Mouse (Mus musculus): Measurements from ENCODE around the gene Cd3eap. TPM values are rescaled to one million over a fixed set of nuclear protein-coding genes. Genes with fewer than 3 reads are reported as not detected.

Cd3eap gene
- polyA plus RNA-seq, 1 experiment from 2014 or later = 25.1 TPM

GRCm38 (mm10) chr7:19359892-19360641, 784 bp upstream of the Cd3eap start:
- under 1% methylated on average over 45 of the region's 45 CpGs for WGBS
- H3K9ac ChIP-seq = peak overlapping the region; percentile 60; the same call in 1 of the 2 replicates
- peaks cover 5% of the 10 kb centered on the region; the same call in 1 of the 2 replicates for H3K27me3 ChIP-seq (replicated peaks)
- H3K9me3 ChIP-seq = no peaks in the 10 kb centered on the region
- H3K27ac ChIP-seq = peak overlapping the region; percentile 67
- H3K4me3 ChIP-seq = peak overlapping the region; percentile 74
- H3K4me1 ChIP-seq = peaks cover 34% of the 10 kb centered on the region
- peaks cover 8% of the 10 kb centered on the region; the same call in 1 of the 2 replicates for H3K36me3 ChIP-seq (replicated peaks)
- peak overlapping the region; percentile 96 for H3K4me2 ChIP-seq
- peak; percentile 79 for ATAC-seq (replicated peaks)

- Histone ChIP-seq H3K36me3 (replicated peaks) (peaks cover 11% of the 10 kb centered on the region; the same call in 1 of the 2 replicates), H3K4me1 (peaks cover 34% of the 10 kb centered on the region), H3K9me3 (no peaks in the 10 kb centered on the region), H3K27me3 (replicated peaks) (peaks cover 5% of the 10 kb centered on the region; the same call in 1 of the 2 replicates), H3K9ac (peak overlapping the region; percentile 60), H3K27ac (no peak overlapping the region), H3K4me2 (peak overlapping the region; percentile 96), H3K4me3 (peak overlapping the region; percentile 74)
- ATAC-seq (replicated peaks) = no peak
- 22% methylated on average over 13 of the region's 13 CpGs for WGBS
Observed at GRCm38 (mm10) chr7:19358634-19359033, 649 bp downstream of the Cd3eap start.

- 90% methylated on average over 25 of the region's 25 CpGs for WGBS
- Histone ChIP-seq H3K27ac (no peak overlapping the region), H3K4me2 (peak overlapping the region; percentile 96; the same call in 1 of the 2 replicates), H3K36me3 (replicated peaks) (peaks cover 17% of the 10 kb centered on the region; the same call in 1 of the 2 replicates), H3K27me3 (replicated peaks) (peaks cover 5% of the 10 kb centered on the region; the same call in 1 of the 2 replicates), H3K9ac (no peak overlapping the region; the same call in 1 of the 2 replicates), H3K9me3 (no peaks in the 10 kb centered on the region), H3K4me1 (peaks cover 34% of the 10 kb centered on the region), H3K4me3 (0 out of 2 replicates have a peak overlapping the region, but pooled peaks have one; percentile 0)
- no peak for ATAC-seq (replicated peaks)
Observed at GRCm38 (mm10) chr7:19357381-19358375, 1.6 kb downstream of the Cd3eap start.

- WGBS = 75% methylated on average over 10 of the region's 10 CpGs
- peaks cover 22% of the 10 kb centered on the region; the same call in 1 of the 2 replicates for H3K36me3 ChIP-seq (replicated peaks)
Observed at GRCm38 (mm10) chr7:19356311-19356710, 3.0 kb downstream of the Cd3eap start.

GRCm38 (mm10) chr7:19354991-19355390, 4.3 kb downstream of the Cd3eap start:
- Histone ChIP-seq H3K4me1 (peaks cover 11% of the 10 kb centered on the region), H3K4me2 (no peak overlapping the region), H3K36me3 (replicated peaks) (peaks cover 24% of the 10 kb centered on the region; the same call in 1 of the 2 replicates), H3K27ac (no peak overlapping the region), H3K27me3 (replicated peaks) (no peaks in the 10 kb centered on the region), H3K4me3 (no peak overlapping the region), H3K9ac (no peak overlapping the region), H3K9me3 (no peaks in the 10 kb centered on the region)
- WGBS = 90% methylated on average over 5 of the region's 5 CpGs
- no peak for ATAC-seq (replicated peaks)

More at GRCm38 (mm10) chr7:19356311-19356710, 3.0 kb downstream of the Cd3eap start:
- Histone ChIP-seq H3K4me1 (peaks cover 23% of the 10 kb centered on the region), H3K27me3 (replicated peaks) (no peaks in the 10 kb centered on the region; the same call in 1 of the 2 replicates), H3K27ac (no peak overlapping the region), H3K4me3 (no peak overlapping the region), H3K4me2 (no peak overlapping the region), H3K9me3 (no peaks in the 10 kb centered on the region), H3K9ac (no peak overlapping the region)
- ATAC-seq (replicated peaks) = no peak

- H3K27ac ChIP-seq = no peak overlapping the region
Observed at GRCm38 (mm10) chr7:19350221-19350620, 9.1 kb downstream of the Cd3eap start.

GRCm38 (mm10) chr7:19349188-19349915, 9.9 kb downstream of the Cd3eap start:
- no peaks in the 10 kb centered on the region for H3K9me3 ChIP-seq
- H3K27ac ChIP-seq = no peak overlapping the region
- H3K4me1 ChIP-seq = peaks cover 17% of the 10 kb centered on the region
- H3K36me3 ChIP-seq (replicated peaks) = peaks cover 26% of the 10 kb centered on the region; the same call in 1 of the 2 replicates
- no peak overlapping the region for H3K9ac ChIP-seq
- 90% methylated on average over 13 of the region's 13 CpGs for WGBS
- no peaks in the 10 kb centered on the region for H3K27me3 ChIP-seq (replicated peaks)
- no peak overlapping the region for H3K4me2 ChIP-seq
- ATAC-seq (replicated peaks) = no peak
- H3K4me3 ChIP-seq = no peak overlapping the region

More at GRCm38 (mm10) chr7:19350221-19350620, 9.1 kb downstream of the Cd3eap start:
- Histone ChIP-seq H3K4me1 (peaks cover 13% of the 10 kb centered on the region), H3K9me3 (no peaks in the 10 kb centered on the region), H3K9ac (no peak overlapping the region), H3K36me3 (replicated peaks) (peaks cover 27% of the 10 kb centered on the region; the same call in 1 of the 2 replicates), H3K4me3 (no peak overlapping the region), H3K27me3 (replicated peaks) (no peaks in the 10 kb centered on the region), H3K4me2 (no peak overlapping the region)
- WGBS = 90% methylated on average over 8 of the region's 8 CpGs
- ATAC-seq (replicated peaks) = no peak

GRCm38 (mm10) chr7:19344938-19345471, 14.3 kb downstream of the Cd3eap start:
- Histone ChIP-seq H3K4me1 (peaks cover 41% of the 10 kb centered on the region), H3K4me2 (peak overlapping the region; percentile 92), H3K4me3 (peak overlapping the region; percentile 81), H3K27ac (peak overlapping the region; percentile 89), H3K36me3 (replicated peaks) (peaks cover 11% of the 10 kb centered on the region; the same call in 1 of the 2 replicates), H3K9me3 (no peaks in the 10 kb centered on the region), H3K27me3 (replicated peaks) (peaks cover 13% of the 10 kb centered on the region), H3K9ac (peak overlapping the region; percentile 75)
- WGBS = 0% methylated on average over 31 of the region's 31 CpGs
- peak; percentile 95 for ATAC-seq (replicated peaks)

- Histone ChIP-seq H3K27me3 (replicated peaks) (peaks cover 13% of the 10 kb centered on the region), H3K4me1 (peaks cover 41% of the 10 kb centered on the region), H3K27ac (peak within 1 kb of the TSS; percentile 89), H3K36me3 (replicated peaks) (peaks cover 10% of the 10 kb centered on the region; the same call in 1 of the 2 replicates), H3K9ac (peak within 1 kb of the TSS; percentile 75), H3K4me3 (peak within 1 kb of the TSS; percentile 81), H3K4me2 (peak within 1 kb of the TSS; percentile 92), H3K9me3 (no peaks in the 10 kb centered on the region)
- WGBS = 23% methylated on average over 12 of the region's 12 CpGs
- ATAC-seq (replicated peaks) = peak; percentile 19
Observed at GRCm38 (mm10) chr7:19344237-19344847, 14.9 kb downstream of the Cd3eap start, which contains the start of gene Ercc1. TSS of gene Ercc1 (plus strand) at chr7:19344778.

GRCm38 (mm10) chr7:19343210-19343808, 16.0 kb downstream of the Cd3eap start:
- Histone ChIP-seq H3K4me3 (0 out of 2 replicates have a peak overlapping the region, but pooled peaks have one; percentile 1), H3K36me3 (replicated peaks) (peaks cover 3% of the 10 kb centered on the region; the same call in 1 of the 2 replicates), H3K4me2 (peak overlapping the region; percentile 96), H3K9ac (no peak overlapping the region), H3K27ac (no peak overlapping the region), H3K9me3 (no peaks in the 10 kb centered on the region), H3K27me3 (replicated peaks) (peaks cover 13% of the 10 kb centered on the region), H3K4me1 (peaks cover 41% of the 10 kb centered on the region)
- no peak for ATAC-seq (replicated peaks)
- WGBS = 3% methylated on average over 11 of the region's 11 CpGs

All from midbrain, embryonic 15.5 days (tissue).